Mouse (Mus musculus): ENCODE results near the gene Lrrc4b. TPM values are rescaled to one million over a fixed set of nuclear protein-coding genes. Genes with fewer than 3 reads are reported as not detected.

Gene Lrrc4b
- polyA plus RNA-seq, 1 experiment from 2014 or later = 18.1 TPM

DNA sequence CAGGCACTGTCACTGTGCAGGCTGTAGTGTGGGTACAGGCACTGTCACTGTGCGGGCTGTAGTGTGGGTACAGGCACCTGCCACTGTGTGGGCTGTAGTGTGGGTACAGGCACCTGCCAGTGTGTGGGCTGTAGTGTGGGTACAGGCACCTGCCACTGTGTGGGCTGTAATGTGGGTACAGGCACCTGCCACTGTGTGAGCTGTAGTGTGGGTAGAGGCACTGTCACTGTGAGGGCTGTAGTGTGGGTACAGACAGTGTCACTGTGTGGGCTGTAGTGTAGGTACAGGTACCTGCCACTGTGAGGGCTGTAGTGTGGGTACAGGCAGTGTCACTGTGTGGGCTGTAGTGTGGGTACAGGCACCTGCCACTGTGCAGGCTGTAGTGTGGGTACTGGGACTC lies 55.3 kb downstream of the Lrrc4b start:
- H3K9ac ChIP-seq = no peak overlapping the region
- H3K36me3 ChIP-seq (replicated peaks) = no peaks in the 10 kb centered on the region
- no peaks in the 10 kb centered on the region for H3K4me1 ChIP-seq
- WGBS = 100% methylated on average over 1 of the region's 1 CpGs
- no peaks in the 10 kb centered on the region for H3K9me3 ChIP-seq
- peaks cover 12% of the 10 kb centered on the region for H3K27me3 ChIP-seq (replicated peaks)
- no peak overlapping the region for H3K27ac ChIP-seq
- no peak overlapping the region for H3K4me3 ChIP-seq
- no peak overlapping the region for H3K4me2 ChIP-seq
- ATAC-seq (replicated peaks) = no peak

DNA sequence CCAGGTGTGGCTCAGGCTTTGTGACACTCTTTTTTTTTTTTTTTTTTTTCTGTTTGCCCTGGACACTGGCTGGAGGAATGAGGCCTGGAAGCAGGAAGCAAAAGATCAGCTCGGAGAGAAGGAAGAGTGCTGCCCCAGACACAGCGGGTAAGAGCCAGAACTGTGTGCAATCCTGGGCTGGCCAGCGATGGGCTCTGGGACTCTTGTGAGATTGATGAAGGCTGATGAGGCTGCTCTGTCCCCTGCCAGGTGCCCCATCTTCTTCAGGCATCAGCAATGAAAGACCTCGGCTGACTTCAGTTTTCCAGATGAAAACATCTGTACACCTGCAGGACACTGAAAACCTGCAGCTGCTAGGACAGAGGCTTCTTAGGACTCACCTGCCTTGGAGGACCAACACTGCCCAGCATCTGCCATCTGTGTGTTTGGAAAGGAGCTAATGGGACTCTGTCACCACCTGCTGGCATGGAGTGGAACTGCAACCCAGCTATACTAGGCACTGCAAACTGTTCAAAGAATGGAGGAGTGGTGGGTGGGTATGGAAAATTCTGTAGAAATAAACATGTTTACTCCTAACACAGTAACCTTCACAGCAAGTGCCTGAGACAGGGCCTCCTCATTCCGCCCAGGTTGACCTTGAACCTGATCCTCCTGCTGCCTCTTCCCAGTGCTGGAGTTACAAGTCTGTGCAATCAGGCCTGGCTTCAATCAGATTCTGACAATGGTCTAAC lies 56.2 kb downstream of the Lrrc4b start:
- ATAC-seq (replicated peaks) = peak; percentile 77
- no peak overlapping the region; the same call in 1 of the 2 replicates for H3K27ac ChIP-seq

DNA sequence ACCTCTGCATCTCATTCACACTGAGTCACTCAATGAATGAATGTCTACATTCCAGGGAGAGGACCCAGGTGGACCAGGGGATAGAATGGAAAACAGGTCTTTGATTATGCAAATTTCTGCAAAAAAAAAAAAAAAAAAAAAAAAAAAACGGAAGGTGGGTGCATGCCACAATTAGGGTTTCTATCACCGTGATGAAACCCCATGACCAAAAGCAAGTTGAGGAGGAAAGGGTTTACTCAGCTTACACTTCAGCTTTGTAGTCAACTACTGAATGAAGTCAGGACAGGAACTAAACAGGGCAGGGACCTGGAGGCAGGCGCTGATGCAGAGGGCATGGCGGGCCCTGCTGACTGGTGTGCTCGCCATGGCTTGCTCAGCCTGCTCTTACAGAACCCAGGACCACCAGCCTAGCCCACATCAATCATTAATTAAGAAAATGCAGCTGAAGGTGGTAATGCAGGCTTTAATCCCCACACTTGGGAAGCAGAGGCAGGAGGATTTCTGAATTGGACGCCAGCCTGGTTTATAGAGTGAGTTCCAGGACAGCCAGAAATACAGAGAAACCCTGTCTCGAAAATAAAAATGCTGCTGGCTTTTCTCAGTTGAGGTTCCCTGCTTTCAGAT lies 56.9 kb downstream of the Lrrc4b start:
- H3K27me3 ChIP-seq (replicated peaks) = peaks cover 5% of the 10 kb centered on the region
- no peak overlapping the region for H3K4me2 ChIP-seq
- 0 out of 2 replicates have a peak, but pooled peaks have one; percentile 38 for ATAC-seq (replicated peaks)
- no peaks in the 10 kb centered on the region for H3K9me3 ChIP-seq
- H3K36me3 ChIP-seq (replicated peaks) = peaks cover 10% of the 10 kb centered on the region; the same call in 1 of the 2 replicates
- no peaks in the 10 kb centered on the region for H3K4me1 ChIP-seq
- no peak overlapping the region for H3K9ac ChIP-seq
- no peak overlapping the region for H3K4me3 ChIP-seq
- no peak overlapping the region for H3K27ac ChIP-seq
- WGBS = 71% methylated on average over 7 of the region's 7 CpGs

More for the DNA sequence above, 56.2 kb downstream of the Lrrc4b start:
- Histone ChIP-seq H3K27me3 (replicated peaks) (peaks cover 7% of the 10 kb centered on the region), H3K4me1 (no peaks in the 10 kb centered on the region), H3K9ac (no peak overlapping the region), H3K9me3 (no peaks in the 10 kb centered on the region), H3K4me2 (no peak overlapping the region), H3K36me3 (replicated peaks) (peaks cover 3% of the 10 kb centered on the region; the same call in 1 of the 2 replicates), H3K4me3 (no peak overlapping the region)
- WGBS = 33% methylated on average over 5 of the region's 5 CpGs

DNA sequence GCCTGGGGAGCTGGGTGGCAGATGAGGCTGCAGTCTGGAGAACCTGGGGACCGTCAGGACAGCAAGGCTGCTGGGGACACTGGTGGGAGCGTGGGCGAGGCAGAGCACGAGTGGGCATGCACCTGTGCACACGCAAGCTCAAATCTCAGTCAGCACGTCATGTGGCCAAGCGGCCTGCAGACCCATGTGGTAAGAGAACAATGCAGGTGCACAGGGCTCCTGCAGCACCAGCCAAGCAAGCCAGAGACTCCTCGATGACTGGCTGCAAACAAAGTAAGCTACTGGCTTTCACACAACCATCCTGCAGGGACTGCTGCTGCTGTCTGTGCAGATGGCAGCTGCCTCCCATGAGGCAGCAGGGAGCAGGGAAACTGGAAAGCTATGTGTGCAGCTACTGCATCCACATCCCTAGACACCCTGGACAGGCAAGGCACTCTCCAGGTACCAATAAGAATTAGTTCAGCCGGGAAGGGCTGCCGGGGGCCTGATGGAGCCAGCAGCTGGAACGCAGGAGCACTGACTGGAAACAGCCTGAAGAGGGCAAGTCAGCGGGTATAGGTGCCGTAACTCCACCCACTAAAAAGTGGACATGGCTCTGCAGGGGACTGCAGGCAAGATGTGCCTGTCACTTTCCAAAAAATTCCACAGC lies 58.2 kb downstream of the Lrrc4b start:
- no peak overlapping the region for H3K27ac ChIP-seq
- H3K4me1 ChIP-seq = no peaks in the 10 kb centered on the region
- WGBS = 55% methylated on average over 13 of the region's 13 CpGs
- no peaks in the 10 kb centered on the region for H3K9me3 ChIP-seq
- no peak for ATAC-seq (replicated peaks)
- H3K9ac ChIP-seq = no peak overlapping the region
- no peak overlapping the region for H3K4me3 ChIP-seq
- H3K27me3 ChIP-seq (replicated peaks) = peaks cover 5% of the 10 kb centered on the region
- no peak overlapping the region for H3K4me2 ChIP-seq
- H3K36me3 ChIP-seq (replicated peaks) = peaks cover 19% of the 10 kb centered on the region

DNA sequence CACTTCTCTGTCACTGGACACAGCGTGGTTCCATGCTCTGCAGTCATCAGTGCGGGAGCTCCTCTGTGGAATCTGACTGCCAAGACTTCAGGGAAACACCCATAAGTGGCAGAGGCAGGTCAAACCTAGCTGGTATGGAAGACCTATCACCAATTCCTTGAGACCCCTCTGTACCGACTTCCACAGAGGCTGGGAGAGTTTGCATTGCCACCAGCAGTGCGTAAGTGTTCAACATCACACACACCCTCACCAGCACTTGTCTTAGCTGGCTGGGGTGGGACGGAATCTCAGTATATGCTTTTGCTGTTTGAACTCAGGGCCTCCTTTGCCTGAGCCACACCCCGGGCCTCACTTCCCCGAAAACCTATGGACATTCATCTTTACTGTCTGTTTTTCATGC lies 59.1 kb downstream of the Lrrc4b start:
- Histone ChIP-seq H3K9ac (no peak overlapping the region), H3K4me3 (no peak overlapping the region), H3K4me2 (no peak overlapping the region), H3K27me3 (replicated peaks) (no peaks in the 10 kb centered on the region), H3K27ac (no peak overlapping the region), H3K36me3 (replicated peaks) (peaks cover 28% of the 10 kb centered on the region), H3K9me3 (no peaks in the 10 kb centered on the region), H3K4me1 (no peaks in the 10 kb centered on the region)
- 86% methylated on average over 7 of the region's 7 CpGs for WGBS
- ATAC-seq (replicated peaks) = no peak

DNA sequence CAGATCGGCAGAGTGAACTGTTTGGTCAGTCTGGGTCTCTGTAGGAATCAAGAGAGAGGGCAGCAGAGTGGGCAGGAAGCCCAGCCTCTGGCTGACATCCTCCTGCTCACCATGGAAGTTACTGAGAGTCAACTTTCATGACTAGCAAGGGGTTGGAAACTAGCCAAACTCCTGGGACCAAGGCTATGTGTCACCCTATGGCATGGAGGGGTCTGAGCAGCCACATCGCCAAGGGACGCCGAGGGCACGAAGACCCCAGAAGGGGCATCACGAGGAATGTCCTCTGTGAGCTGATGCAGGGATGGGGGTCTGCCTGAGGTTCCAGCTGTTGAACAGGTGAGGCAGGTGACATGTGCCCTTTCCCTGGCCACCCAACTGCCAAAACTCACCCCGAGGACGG lies 59.7 kb downstream of the Lrrc4b start:
- WGBS = 89% methylated on average over 8 of the region's 8 CpGs
- Histone ChIP-seq H3K9ac (no peak overlapping the region), H3K36me3 (replicated peaks) (peaks cover 29% of the 10 kb centered on the region), H3K27ac (no peak overlapping the region), H3K4me3 (no peak overlapping the region), H3K4me2 (no peak overlapping the region), H3K9me3 (no peaks in the 10 kb centered on the region), H3K27me3 (replicated peaks) (no peaks in the 10 kb centered on the region), H3K4me1 (0 out of 2 replicates have a peak, but pooled peaks cover 3% of the 10 kb centered on the region)
- no peak for ATAC-seq (replicated peaks)

DNA sequence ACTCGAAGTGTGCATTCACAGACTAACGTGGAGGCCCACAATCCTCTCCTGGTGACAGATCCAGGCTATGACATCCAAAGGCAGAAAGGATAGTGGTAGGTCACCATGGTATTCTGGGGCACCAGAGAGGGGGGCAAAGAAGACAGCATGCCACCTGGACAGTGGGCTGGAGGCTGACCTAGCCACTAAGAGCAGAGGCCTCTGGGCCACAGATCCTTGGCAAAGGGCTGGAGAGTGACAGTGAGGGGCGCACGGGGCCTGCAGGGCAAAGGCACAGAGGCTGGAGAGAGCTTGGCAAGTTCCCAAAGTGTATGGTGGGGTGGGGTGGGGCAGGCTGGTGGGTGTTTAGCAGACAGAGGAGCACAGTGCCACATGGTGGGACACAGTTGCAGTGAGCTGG lies 61.5 kb downstream of the Lrrc4b start:
- H3K4me1 ChIP-seq = peaks cover 14% of the 10 kb centered on the region
- WGBS = 85% methylated on average over 4 of the region's 4 CpGs
- no peak overlapping the region for H3K4me3 ChIP-seq
- no peak overlapping the region for H3K27ac ChIP-seq
- peaks cover 29% of the 10 kb centered on the region for H3K36me3 ChIP-seq (replicated peaks)
- H3K9ac ChIP-seq = no peak overlapping the region
- no peaks in the 10 kb centered on the region for H3K9me3 ChIP-seq
- H3K4me2 ChIP-seq = no peak overlapping the region
- no peak for ATAC-seq (replicated peaks)
- H3K27me3 ChIP-seq (replicated peaks) = no peaks in the 10 kb centered on the region

DNA sequence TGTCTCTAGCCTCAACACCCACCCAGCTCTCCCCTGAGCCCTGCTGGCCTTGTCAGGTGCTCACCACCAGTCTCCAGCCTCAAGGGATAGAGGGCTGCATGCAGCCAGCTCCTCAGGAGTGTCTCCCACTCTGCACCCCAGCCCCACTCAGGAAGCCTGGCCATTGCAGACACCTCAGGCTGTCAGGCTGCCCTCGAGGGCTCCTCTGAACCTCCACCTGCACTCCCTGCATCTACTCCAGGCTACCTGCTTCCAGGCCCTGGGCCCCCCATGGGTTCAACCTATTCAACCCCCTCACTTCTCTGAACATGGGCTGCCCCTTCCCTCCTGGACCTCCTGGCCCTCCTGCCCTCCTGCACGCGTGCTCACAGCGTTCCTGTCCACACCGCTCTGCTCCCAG lies 62.6 kb downstream of the Lrrc4b start:
- Histone ChIP-seq H3K4me1 (peaks cover 20% of the 10 kb centered on the region), H3K9ac (no peak overlapping the region), H3K27me3 (replicated peaks) (no peaks in the 10 kb centered on the region), H3K4me3 (no peak overlapping the region), H3K36me3 (replicated peaks) (peaks cover 29% of the 10 kb centered on the region), H3K4me2 (no peak overlapping the region), H3K27ac (no peak overlapping the region), H3K9me3 (no peaks in the 10 kb centered on the region)
- ATAC-seq (replicated peaks) = no peak
- 100% methylated on average over 5 of the region's 5 CpGs for WGBS

DNA sequence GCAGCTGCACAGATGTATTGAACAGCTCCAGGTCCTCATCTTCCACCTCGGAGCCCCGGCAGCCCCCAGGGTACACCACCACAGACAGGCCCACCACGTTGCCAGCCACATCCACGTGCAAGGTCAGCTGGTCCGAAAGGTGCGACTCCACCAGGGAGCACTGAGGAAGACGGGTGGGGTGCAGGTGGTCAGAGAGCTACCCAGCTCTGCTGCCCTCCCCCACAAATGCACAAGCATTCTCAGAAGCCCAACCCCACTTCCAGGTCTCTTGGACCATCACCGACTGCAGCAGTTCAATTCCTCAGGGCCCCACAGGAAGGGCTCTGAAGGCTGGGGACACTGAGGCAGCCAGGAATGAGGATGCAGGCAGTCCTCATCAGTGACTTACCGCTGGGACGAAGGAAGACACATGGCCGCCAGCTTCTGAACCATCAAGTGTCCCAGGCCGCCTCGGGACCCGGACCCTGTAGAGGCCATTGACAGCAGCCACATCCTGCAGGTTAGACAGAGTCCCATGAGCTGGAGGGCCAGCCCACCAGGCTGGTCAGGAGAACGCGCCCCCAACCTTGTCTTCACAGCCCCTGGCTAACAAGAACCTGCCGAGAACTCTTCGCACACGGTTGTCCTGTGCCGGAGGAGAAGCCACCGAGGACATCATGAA lies 63.5 kb downstream of the Lrrc4b start:
- peaks cover 29% of the 10 kb centered on the region for H3K36me3 ChIP-seq (replicated peaks)
- H3K9ac ChIP-seq = no peak overlapping the region
- H3K9me3 ChIP-seq = no peaks in the 10 kb centered on the region
- no peak for ATAC-seq (replicated peaks)
- H3K4me1 ChIP-seq = peaks cover 23% of the 10 kb centered on the region
- no peak overlapping the region for H3K27ac ChIP-seq
- no peaks in the 10 kb centered on the region for H3K27me3 ChIP-seq (replicated peaks)
- no peak overlapping the region for H3K4me3 ChIP-seq
- 94% methylated on average over 21 of the region's 21 CpGs for WGBS
- no peak overlapping the region for H3K4me2 ChIP-seq

DNA sequence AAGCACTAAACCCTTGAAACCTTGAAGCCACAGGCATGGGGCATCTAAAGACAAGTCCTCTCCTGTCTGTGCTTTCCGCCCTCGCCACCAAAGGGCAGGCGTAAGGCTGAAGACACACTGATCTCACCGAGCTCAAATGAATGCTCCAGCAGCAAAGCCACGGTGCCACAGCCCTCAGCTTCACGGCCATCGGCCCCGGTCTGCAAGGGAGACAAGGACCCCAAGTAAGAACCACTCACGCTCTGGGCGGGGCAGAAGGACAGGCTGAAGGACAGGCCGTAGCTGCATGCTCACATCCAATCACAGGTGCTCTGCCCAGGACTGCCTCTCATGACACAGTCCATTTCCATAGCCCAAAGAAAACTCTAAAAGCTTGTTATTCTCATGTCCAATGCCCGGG lies 65.9 kb downstream of the Lrrc4b start:
- H3K9ac ChIP-seq = no peak overlapping the region
- peaks cover 27% of the 10 kb centered on the region for H3K4me1 ChIP-seq
- H3K36me3 ChIP-seq (replicated peaks) = peaks cover 29% of the 10 kb centered on the region
- H3K27me3 ChIP-seq (replicated peaks) = no peaks in the 10 kb centered on the region
- H3K4me3 ChIP-seq = no peak overlapping the region
- 93% methylated on average over 12 of the region's 12 CpGs for WGBS
- no peaks in the 10 kb centered on the region for H3K9me3 ChIP-seq
- no peak overlapping the region for H3K27ac ChIP-seq
- peak overlapping the region; percentile 74; the same call in 1 of the 2 replicates for H3K4me2 ChIP-seq
- ATAC-seq (replicated peaks) = no peak

DNA sequence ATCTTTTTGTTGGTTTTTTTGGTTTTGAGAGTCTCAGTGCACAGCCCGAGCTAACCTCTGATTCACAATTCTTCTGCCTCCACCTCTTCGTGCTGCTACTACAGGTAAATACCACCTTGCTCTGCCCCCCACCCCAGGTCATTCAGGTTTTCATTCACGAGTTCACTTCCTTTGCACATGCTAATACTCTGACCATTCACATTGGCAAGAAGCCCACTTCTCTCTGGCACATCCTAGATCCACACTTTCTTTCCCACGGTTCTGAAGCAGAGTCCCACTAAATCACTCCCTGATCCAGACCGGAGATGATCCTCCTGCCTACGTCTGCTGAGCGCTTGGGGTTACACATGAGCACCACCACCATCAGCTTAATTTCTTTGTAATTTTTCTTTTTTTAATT lies 66.3 kb downstream of the Lrrc4b start:
- Histone ChIP-seq H3K4me2 (peak overlapping the region; percentile 74), H3K36me3 (replicated peaks) (peaks cover 25% of the 10 kb centered on the region), H3K4me3 (peak overlapping the region; percentile 87), H3K27me3 (replicated peaks) (no peaks in the 10 kb centered on the region), H3K4me1 (peaks cover 27% of the 10 kb centered on the region), H3K27ac (no peak overlapping the region), H3K9me3 (no peaks in the 10 kb centered on the region), H3K9ac (peak overlapping the region; percentile 98; the same call in 1 of the 2 replicates)
- WGBS = 86% methylated on average over 7 of the region's 7 CpGs
- no peak for ATAC-seq (replicated peaks)

Data from midbrain, embryonic 15.5 days (tissue).